Mouse (Mus musculus) E14TG2a.4 (cell line): Measurements from ENCODE around the gene Dcaf12.

ENCODE experiments used
- H3K27me3 ChIP-seq: 2 replicates; pipeline ENCODE4 v1.6.1; 2014; ENCODE audit warnings: low read length, control low read depth; ENCODE audit not compliant: insufficient read depth
- H3K36me3 ChIP-seq: 2 replicates; pipeline ENCODE4 v1.6.1; 2014; ENCODE audit warnings: low read length, control low read depth; ENCODE audit not compliant: insufficient read depth
- H3K4me1 ChIP-seq: replicated peaks from 2 replicates; pipeline ENCODE4 v1.6.1; 2014; ENCODE audit warnings: low read depth, low read length, control low read depth
- H3K4me3 ChIP-seq: replicated peaks from 2 replicates; pipeline ENCODE4 v1.5.1; 2014; ENCODE audit warnings: mild to moderate bottlenecking, low read length
- H3K9me3 ChIP-seq: 2 replicates; pipeline ENCODE4 v1.6.1; 2014; ENCODE audit warnings: low read length, control low read depth
- CTCF ChIP-seq: conservative IDR thresholded peaks from 2 replicates; pipeline ENCODE4 v1.5.1; 2014; ENCODE audit warnings: low read length
- NANOG ChIP-seq: IDR thresholded peaks from 2 replicates; pipeline ENCODE4 v1.6.1; 2014; ENCODE audit warnings: borderline replicate concordance, low read length, mixed read lengths
- POU5F1 ChIP-seq: IDR thresholded peaks from 2 replicates; pipeline ENCODE4 v1.6.1; 2014; ENCODE audit warnings: low read length, borderline replicate concordance

Dcaf12 gene

GRCm38 (mm10) chr4:41348584-41349198 is 34.0 kb upstream of the Dcaf12 start, which contains the start of gene Ubap1:
Gene Ubap1, plus strand, starts transcription at chr4:41348996.
- no peaks in the 10 kb centered on the region for H3K27me3 ChIP-seq
- TF ChIP-seq POU5F1 (no peak), NANOG (no peak)

GRCm38 (mm10) chr4:41347839-41348238 is 33.1 kb upstream of the Dcaf12 start:
- Histone ChIP-seq H3K36me3 (0 out of 2 replicates have a peak, but pooled peaks cover 1% of the 10 kb centered on the region), H3K27me3 (no peaks in the 10 kb centered on the region), H3K9me3 (no peaks in the 10 kb centered on the region), H3K4me3 (no peak overlapping the region), H3K4me1 (peaks cover 33% of the 10 kb centered on the region)
- no peak for TF ChIP-seq NANOG
- no peak for TF ChIP-seq POU5F1
- TF ChIP-seq CTCF = no peak

More at GRCm38 (mm10) chr4:41348584-41349198, 34.0 kb upstream of the Dcaf12 start, which contains the start of gene Ubap1:
- H3K36me3 ChIP-seq = 0 out of 2 replicates have a peak, but pooled peaks cover 4% of the 10 kb centered on the region
- peaks cover 38% of the 10 kb centered on the region for H3K4me1 ChIP-seq
- H3K9me3 ChIP-seq = no peaks in the 10 kb centered on the region
- peak within 1 kb of the TSS; percentile 87 for H3K4me3 ChIP-seq

GRCm38 (mm10) chr4:41346011-41346410 is 31.3 kb upstream of the Dcaf12 start:
- Histone ChIP-seq H3K4me1 (peaks cover 24% of the 10 kb centered on the region), H3K9me3 (no peaks in the 10 kb centered on the region)

GRCm38 (mm10) chr4:41340912-41341550 is 26.3 kb upstream of the Dcaf12 start:
- Histone ChIP-seq H3K4me1 (no peaks in the 10 kb centered on the region), H3K36me3 (no peaks in the 10 kb centered on the region), H3K4me3 (no peak overlapping the region), H3K9me3 (no peaks in the 10 kb centered on the region), H3K27me3 (no peaks in the 10 kb centered on the region)
- TF ChIP-seq NANOG (no peak), POU5F1 (no peak), CTCF (peak; percentile 35)

More at GRCm38 (mm10) chr4:41346011-41346410, 31.3 kb upstream of the Dcaf12 start:
- no peak overlapping the region for H3K4me3 ChIP-seq
- TF ChIP-seq POU5F1 (no peak), CTCF (no peak), NANOG (no peak)
- no peaks in the 10 kb centered on the region for H3K27me3 ChIP-seq
- no peaks in the 10 kb centered on the region for H3K36me3 ChIP-seq

GRCm38 (mm10) chr4:41336546-41336945 is 21.9 kb upstream of the Dcaf12 start:
- H3K4me3 ChIP-seq = no peak overlapping the region
- peaks cover 6% of the 10 kb centered on the region for H3K4me1 ChIP-seq
- H3K9me3 ChIP-seq = no peaks in the 10 kb centered on the region
- H3K36me3 ChIP-seq = no peaks in the 10 kb centered on the region
- no peaks in the 10 kb centered on the region for H3K27me3 ChIP-seq
- TF ChIP-seq POU5F1 = no peak

GRCm38 (mm10) chr4:41331698-41332421 is 17.2 kb upstream of the Dcaf12 start:
- Histone ChIP-seq H3K9me3 (no peaks in the 10 kb centered on the region), H3K36me3 (no peaks in the 10 kb centered on the region), H3K27me3 (no peaks in the 10 kb centered on the region), H3K4me3 (no peak overlapping the region), H3K4me1 (peaks cover 51% of the 10 kb centered on the region)
- no peak for TF ChIP-seq NANOG

GRCm38 (mm10) chr4:41331085-41331484 is 16.4 kb upstream of the Dcaf12 start:
- peaks cover 59% of the 10 kb centered on the region for H3K4me1 ChIP-seq
- no peaks in the 10 kb centered on the region for H3K36me3 ChIP-seq
- H3K27me3 ChIP-seq = no peaks in the 10 kb centered on the region
- no peaks in the 10 kb centered on the region for H3K9me3 ChIP-seq
- no peak overlapping the region for H3K4me3 ChIP-seq
- TF ChIP-seq POU5F1 = no peak
- no peak for TF ChIP-seq CTCF
- no peak for TF ChIP-seq NANOG

- no peaks in the 10 kb centered on the region for H3K27me3 ChIP-seq
- no peaks in the 10 kb centered on the region for H3K36me3 ChIP-seq
- H3K4me3 ChIP-seq = 0 out of 2 replicates have a peak overlapping the region, but pooled peaks have one; percentile 7
- H3K4me1 ChIP-seq = peaks cover 62% of the 10 kb centered on the region
- no peaks in the 10 kb centered on the region for H3K9me3 ChIP-seq
- no peak for TF ChIP-seq POU5F1
- no peak for TF ChIP-seq CTCF
- TF ChIP-seq NANOG = no peak
Measured at GRCm38 (mm10) chr4:41329481-41329880, 14.8 kb upstream of the Dcaf12 start.

GRCm38 (mm10) chr4:41326876-41327275 is 12.2 kb upstream of the Dcaf12 start:
- H3K27me3 ChIP-seq = no peaks in the 10 kb centered on the region
- H3K4me1 ChIP-seq = peaks cover 59% of the 10 kb centered on the region
- H3K36me3 ChIP-seq = no peaks in the 10 kb centered on the region
- no peaks in the 10 kb centered on the region for H3K9me3 ChIP-seq
- TF ChIP-seq CTCF (no peak), NANOG (no peak), POU5F1 (no peak)
- no peak overlapping the region for H3K4me3 ChIP-seq
